Mouse (Mus musculus) midbrain, postnatal 0 days (tissue): Measurements from ENCODE around the gene Fmod. TPM values are rescaled to one million over a fixed set of nuclear protein-coding genes. Genes with fewer than 3 reads are reported as not detected.

Experiments used
- ATAC-seq: fragments of 200-750 bp; cut with Nextera tagmentation; 2 replicates; pipeline ENCODE4 v1.8.0; 2017; ENCODE audit warnings: moderate number of reproducible peaks, mild to moderate bottlenecking, moderate TSS enrichment, moderate library complexity; ENCODE audit not compliant: low FRiP score
- DNase-seq: peaks from one replicate; pipeline ENCODE4 v3.0.0-alpha.2; 2015; ENCODE audit warnings: low spot score
- H3K27ac ChIP-seq: fragments of 300-500 bp; sonication (generic); 2 replicates; pipeline ENCODE4 v1.5.1; 2014; ENCODE audit warnings: low read depth, mild to moderate bottlenecking, low read length, mixed read lengths
- H3K27me3 ChIP-seq: fragments of 300-500 bp; sonication (generic); 2 replicates; pipeline ENCODE4 v1.6.1; 2014; ENCODE audit warnings: low read length, control low read depth, mixed read lengths; ENCODE audit not compliant: insufficient read depth
- H3K36me3 ChIP-seq: fragments of 300-500 bp; sonication (generic); 2 replicates; pipeline ENCODE4 v1.6.1; 2014; ENCODE audit warnings: low read length, control low read depth, mixed read lengths; ENCODE audit not compliant: insufficient read depth
- H3K4me1 ChIP-seq: fragments of 300-500 bp; sonication (generic); 2 replicates; pipeline ENCODE4 v1.6.1; 2014; ENCODE audit warnings: mild to moderate bottlenecking, control low read depth, antibody characterized with exemption, low read length, mixed read lengths; ENCODE audit not compliant: insufficient read depth
- H3K4me2 ChIP-seq: fragments of 300-500 bp; sonication (generic); 2 replicates; pipeline ENCODE4 v1.6.1; 2014; ENCODE audit warnings: low read depth, mild to moderate bottlenecking, low read length, mixed read lengths; ENCODE audit not compliant: poor library complexity, severe bottlenecking
- H3K4me3 ChIP-seq: fragments of 300-500 bp; sonication (generic); 2 replicates; pipeline ENCODE4 v1.5.1; 2014; ENCODE audit warnings: low read depth, mild to moderate bottlenecking, low read length, moderate library complexity
- H3K9ac ChIP-seq: fragments of 300-500 bp; sonication (generic); replicated peaks from 2 replicates; pipeline ENCODE4 v1.6.1; 2014; ENCODE audit warnings: mild to moderate bottlenecking, low read length, moderate library complexity, mixed read lengths; ENCODE audit not compliant: poor library complexity, severe bottlenecking
- H3K9me3 ChIP-seq: fragments of 300-500 bp; sonication (generic); 2 replicates; pipeline ENCODE4 v1.6.1; 2016; ENCODE audit warnings: low read length, control low read depth
- CTCF ChIP-seq: IDR thresholded peaks from 2 replicates; pipeline ENCODE4 v1.5.1; 2016; ENCODE audit warnings: antibody characterized with exemption, mild to moderate bottlenecking
- WGBS: fragments of 180-500 bp; shearing (Covaris S2); extraction: QIAGEN DNeasy Blood & Tissue Kit; methylation state at CpG from one replicate; pipeline ENCODE4 v1.1.7; 2014; 5-methylcytosine and 5-hydroxymethylcytosine counted together
- polyA plus RNA-seq: library from polyadenylated mRNA; unstranded; fragments of >200 nt; fragmentation: Nextera tagmentation; extraction: Ambion mirVana; gene quantifications from 2 replicates; pipeline ENCODE4 v1.2.1, GENCODE M21; 2015
- total RNA-seq: library from RNA; depleted of rRNA; stranded (reverse); fragments of >200 nt; gene quantifications from 2 replicates; pipeline ENCODE4 v1.2.3, GENCODE M21; 2014

The Fmod gene
- total and polyA plus RNA-seq, 2 experiments from 2014 or later: 17.1 to 24.8 TPM

DNA sequence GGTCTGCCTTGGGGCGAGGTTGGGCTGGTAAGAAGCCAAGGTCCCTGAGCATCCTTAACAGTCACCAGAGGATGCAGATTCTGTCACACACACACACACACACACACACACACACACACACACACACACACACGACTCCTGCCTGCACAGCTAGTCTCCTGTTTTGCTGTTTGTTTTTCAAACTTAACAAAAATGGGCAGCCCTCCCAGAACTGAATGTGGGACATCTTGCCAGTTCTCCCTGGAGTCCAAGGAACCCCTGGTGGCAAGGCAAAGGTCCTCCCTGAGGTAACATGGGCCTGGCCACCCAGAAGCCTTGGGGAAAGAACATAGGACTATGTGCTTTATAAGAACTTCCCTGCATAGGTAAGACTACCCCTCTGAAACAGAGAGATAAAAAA, 4.8 kb downstream of the Fmod start:
- ATAC-seq (no peak), DNase-seq (no peak)
- H3K9ac ChIP-seq: no peak overlapping the region
- no peak for TF ChIP-seq CTCF
- no peaks in the 10 kb centered on the region for H3K9me3 ChIP-seq
- H3K4me2 ChIP-seq: no peak overlapping the region
- H3K27me3 ChIP-seq: no peaks in the 10 kb centered on the region
- no peak overlapping the region for H3K27ac ChIP-seq
- H3K4me3 ChIP-seq: no peak overlapping the region
- 58% methylated on average over 2 of the region's 2 CpGs for WGBS
- no peaks in the 10 kb centered on the region for H3K36me3 ChIP-seq
- no peaks in the 10 kb centered on the region for H3K4me1 ChIP-seq

GRCm38 (mm10) chr1:134042341-134042740, 5.3 kb downstream of the Fmod start:
- ATAC-seq (no peak), DNase-seq (no peak)
- Histone ChIP-seq H3K27me3 (no peaks in the 10 kb centered on the region), H3K4me2 (no peak overlapping the region), H3K36me3 (no peaks in the 10 kb centered on the region), H3K4me1 (no peaks in the 10 kb centered on the region), H3K27ac (no peak overlapping the region), H3K4me3 (no peak overlapping the region), H3K9me3 (no peaks in the 10 kb centered on the region), H3K9ac (0 out of 2 replicates have a peak overlapping the region, but pooled peaks have one; percentile 8)
- WGBS: 16% methylated on average over 1 of the region's 1 CpGs
- TF ChIP-seq CTCF: no peak

GRCm38 (mm10) chr1:134044805-134045204, 7.8 kb downstream of the Fmod start:
- ATAC-seq: no peak
- no peaks in the 10 kb centered on the region for H3K4me1 ChIP-seq
- no peaks in the 10 kb centered on the region for H3K27me3 ChIP-seq
- no peaks in the 10 kb centered on the region for H3K36me3 ChIP-seq
- H3K4me3 ChIP-seq: no peak overlapping the region
- no peak for TF ChIP-seq CTCF
- 95% methylated on average over 6 of the region's 6 CpGs for WGBS
- no peak for DNase-seq
- no peaks in the 10 kb centered on the region for H3K9me3 ChIP-seq
- no peak overlapping the region for H3K9ac ChIP-seq
- H3K27ac ChIP-seq: no peak overlapping the region
- no peak overlapping the region for H3K4me2 ChIP-seq

DNA sequence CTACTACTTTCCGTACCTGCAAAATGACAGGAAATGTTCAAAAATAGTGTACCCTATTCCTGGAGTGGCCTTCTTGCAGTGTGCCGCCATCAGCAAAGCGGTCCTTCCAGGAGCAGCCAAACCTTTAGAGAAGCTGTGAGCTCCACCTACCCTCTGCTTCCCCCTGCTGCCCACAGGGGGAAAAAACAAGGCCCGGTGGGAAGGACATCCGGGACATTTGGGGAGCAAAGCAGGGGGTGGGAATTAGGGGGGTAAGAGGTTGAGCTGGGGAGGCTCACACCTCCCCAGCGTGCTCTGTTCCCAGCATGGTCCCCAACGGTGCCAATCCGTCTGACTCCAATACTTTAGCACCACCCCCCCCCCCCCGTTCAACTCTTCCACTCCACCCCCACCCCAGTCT, 8.9 kb downstream of the Fmod start:
- Histone ChIP-seq H3K9me3 (no peaks in the 10 kb centered on the region), H3K4me3 (no peak overlapping the region), H3K36me3 (no peaks in the 10 kb centered on the region), H3K27me3 (no peaks in the 10 kb centered on the region), H3K4me2 (peak overlapping the region; percentile 48), H3K9ac (no peak overlapping the region), H3K27ac (no peak overlapping the region), H3K4me1 (no peaks in the 10 kb centered on the region)
- 5% methylated on average over 8 of the region's 9 CpGs for WGBS
- peak; percentile 68 for ATAC-seq
- DNase-seq: peak; percentile 86
- peak; percentile 93 for TF ChIP-seq CTCF

- Histone ChIP-seq H3K9me3 (no peaks in the 10 kb centered on the region), H3K9ac (no peak overlapping the region), H3K4me3 (peak overlapping the region; percentile 14; the same call in 1 of the 2 replicates), H3K4me2 (peak overlapping the region; percentile 48), H3K36me3 (no peaks in the 10 kb centered on the region), H3K27ac (no peak overlapping the region), H3K27me3 (no peaks in the 10 kb centered on the region), H3K4me1 (no peaks in the 10 kb centered on the region)
- no peak for TF ChIP-seq CTCF
- 31% methylated on average over 19 of the region's 23 CpGs for WGBS
- DNase-seq: no peak
- ATAC-seq: 0 out of 2 replicates have a peak, but pooled peaks have one; percentile 31
Measured at GRCm38 (mm10) chr1:134046387-134046786, 9.3 kb downstream of the Fmod start.

DNA sequence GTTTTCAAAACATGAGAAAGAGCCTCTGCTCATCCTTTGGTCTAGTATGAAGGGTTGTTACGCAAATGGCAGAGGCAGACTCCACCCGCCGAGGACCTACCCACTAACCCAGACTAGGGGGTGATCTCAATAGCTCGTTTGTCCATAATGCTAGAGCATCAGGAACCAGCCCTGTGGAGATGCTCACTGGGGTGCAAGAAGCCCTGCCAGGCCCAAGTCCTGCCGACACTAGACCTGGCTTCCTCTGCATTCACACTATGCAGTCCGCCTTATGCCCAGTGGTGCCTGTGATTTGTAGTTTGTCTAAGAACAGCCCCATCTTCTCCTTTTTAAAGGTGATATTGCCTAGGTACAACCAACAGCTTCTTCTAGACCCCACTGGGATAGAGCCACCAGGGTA, 10.4 kb downstream of the Fmod start:
- ATAC-seq: no peak
- H3K4me2 ChIP-seq: no peak overlapping the region
- H3K27ac ChIP-seq: no peak overlapping the region
- 83% methylated on average over 6 of the region's 6 CpGs for WGBS
- no peak for TF ChIP-seq CTCF
- H3K36me3 ChIP-seq: no peaks in the 10 kb centered on the region
- H3K4me1 ChIP-seq: no peaks in the 10 kb centered on the region
- no peaks in the 10 kb centered on the region for H3K27me3 ChIP-seq
- no peak overlapping the region for H3K9ac ChIP-seq
- DNase-seq: no peak
- H3K4me3 ChIP-seq: no peak overlapping the region
- H3K9me3 ChIP-seq: no peaks in the 10 kb centered on the region
